In the genomic region with DNA sequence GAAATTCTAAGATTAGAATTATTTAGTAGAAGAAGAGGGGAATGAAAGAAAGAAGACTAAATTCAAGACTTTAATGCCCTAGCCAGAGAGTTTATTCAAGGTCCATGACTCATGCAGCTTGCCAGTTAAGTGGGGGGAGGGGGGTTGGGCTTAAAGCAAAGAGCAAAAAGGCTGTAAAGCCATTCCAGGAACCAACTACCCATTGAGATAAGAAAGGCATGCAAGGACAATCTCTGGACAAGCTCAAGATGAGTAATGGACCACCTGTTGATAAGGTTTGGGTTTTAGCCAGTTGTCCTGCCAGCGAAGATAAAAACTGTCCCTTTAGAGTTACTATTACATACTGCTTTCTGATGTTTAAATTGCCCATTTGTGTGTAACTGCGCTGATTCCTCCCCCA, we compare ENCODE assay signal across 19 mouse cellular contexts.
"Had no signal": no experiment of that assay in that cellular context is flagged by ENCODE, and none has a peak within 500 bp of the region (broad histone marks: within the 10 kb centered on the region; RNA-seq: fewer than 3 reads in every experiment).

No protein-coding gene starts in this region.

- H3K36me3 ChIP-seq: limb, embryonic 13.5 days; liver, embryonic 12.5 days; liver, embryonic 15.5 days; lung, embryonic 15.5 days; midbrain, embryonic 10.5 days; midbrain, embryonic 13.5 days had no signal

- H3K27ac ChIP-seq: kidney, postnatal 0 days; layer of hippocampus, adult 2 months; limb, embryonic 13.5 days; liver, embryonic 12.5 days; liver, embryonic 15.5 days; lung, embryonic 15.5 days; midbrain, embryonic 10.5 days; midbrain, embryonic 13.5 days had no signal

- H3K27me3 ChIP-seq: limb, embryonic 13.5 days; liver, embryonic 12.5 days; liver, embryonic 15.5 days; lung, embryonic 15.5 days; megakaryocyte, embryonic 14.5 days; midbrain, embryonic 13.5 days had no signal

- H3K4me1 ChIP-seq: limb, embryonic 13.5 days; liver, embryonic 12.5 days; liver, embryonic 15.5 days; lung, embryonic 15.5 days; megakaryocyte, embryonic 14.5 days; midbrain, embryonic 10.5 days; midbrain, embryonic 13.5 days had no signal

- H3K4me3 ChIP-seq: layer of hippocampus, adult 2 months; limb, embryonic 13.5 days; liver, embryonic 12.5 days; liver, embryonic 15.5 days; lung, embryonic 15.5 days; megakaryocyte, embryonic 14.5 days; midbrain, embryonic 10.5 days; midbrain, embryonic 13.5 days had no signal

- H3K9ac ChIP-seq: limb, embryonic 13.5 days; liver, embryonic 12.5 days; liver, embryonic 15.5 days; lung, embryonic 15.5 days; midbrain, embryonic 13.5 days had no signal

- H3K9me3 ChIP-seq: limb, embryonic 13.5 days; liver, embryonic 15.5 days; lung, embryonic 15.5 days; midbrain, embryonic 13.5 days had no signal

- H3K4me2 ChIP-seq: limb, embryonic 13.5 days; liver, embryonic 12.5 days; liver, embryonic 15.5 days; lung, embryonic 15.5 days; midbrain, embryonic 13.5 days had no signal

- DNase-seq: kidney, adult 9 months; kidney, postnatal 25 days; left cerebral cortex, postnatal 4 days; liver; lung, adult 18-20 months; lung, postnatal 10 days; lung, postnatal 36 days; thymus, adult 18-20 months; thymus, postnatal 36 days had no signal

- ATAC-seq: liver, embryonic 12.5 days; midbrain, embryonic 13.5 days; midbrain, embryonic 16.5 days had no signal
